Mouse (Mus musculus) intestine, embryonic 15.5 days (tissue): ENCODE results near the gene Tceal1. TPM values are rescaled to one million over a fixed set of nuclear protein-coding genes. Genes with fewer than 3 reads are reported as not detected.
"Not testable (repeated sequence)": the region's sequence is repeated elsewhere in the genome, so short reads cannot be mapped to it uniquely, and the experiment has no call there.

Source experiments
- ATAC-seq: fragments of 200-750 bp; cut with Nextera tagmentation; 2 replicates; pipeline ENCODE4 v1.8.0; 2017; ENCODE audit warnings: moderate TSS enrichment, moderate library complexity
- H3K27ac ChIP-seq: fragments of 300-500 bp; sonication (generic); 2 replicates; pipeline ENCODE4 v1.5.1; 2015; ENCODE audit warnings: mild to moderate bottlenecking, inconsistent platforms
- H3K27me3 ChIP-seq: fragments of 300-500 bp; sonication (generic); replicated peaks from 2 replicates; pipeline ENCODE4 v1.6.1; 2015; ENCODE audit warnings: inconsistent platforms
- H3K36me3 ChIP-seq: fragments of 300-500 bp; sonication (generic); 2 replicates; pipeline ENCODE4 v1.6.1; 2015; ENCODE audit warnings: inconsistent platforms
- H3K4me1 ChIP-seq: fragments of 300-500 bp; sonication (generic); replicated peaks from 2 replicates; pipeline ENCODE4 v1.6.1; 2015; ENCODE audit warnings: inconsistent platforms
- H3K4me2 ChIP-seq: fragments of 300-500 bp; sonication (generic); replicated peaks from 2 replicates; pipeline ENCODE4 v1.6.1; 2015; ENCODE audit warnings: mild to moderate bottlenecking, inconsistent platforms
- H3K4me3 ChIP-seq: fragments of 300-500 bp; sonication (generic); replicated peaks from 2 replicates; pipeline ENCODE4 v1.5.1; 2015; ENCODE audit warnings: inconsistent platforms
- H3K9ac ChIP-seq: fragments of 300-500 bp; sonication (generic); 2 replicates; pipeline ENCODE4 v1.6.1; 2015; ENCODE audit warnings: inconsistent platforms
- H3K9me3 ChIP-seq: fragments of 300-500 bp; sonication (generic); 2 replicates; pipeline ENCODE4 v1.6.1; 2016; ENCODE audit warnings: inconsistent platforms
- WGBS: fragments of 180-500 bp; shearing (Covaris S2); methylation state at CpG from one replicate; pipeline ENCODE4 v1.1.7; 2015; 5-methylcytosine and 5-hydroxymethylcytosine counted together
- polyA plus RNA-seq: library from polyadenylated mRNA; unstranded; fragments of >200 nt; fragmentation: Nextera tagmentation; extraction: Ambion mirVana; gene quantifications from 2 replicates; pipeline ENCODE4 v1.2.1, GENCODE M21; 2015

Tceal1 gene
- polyA plus RNA-seq, result 6.0 and 7.8 TPM in 2 replicates

DNA sequence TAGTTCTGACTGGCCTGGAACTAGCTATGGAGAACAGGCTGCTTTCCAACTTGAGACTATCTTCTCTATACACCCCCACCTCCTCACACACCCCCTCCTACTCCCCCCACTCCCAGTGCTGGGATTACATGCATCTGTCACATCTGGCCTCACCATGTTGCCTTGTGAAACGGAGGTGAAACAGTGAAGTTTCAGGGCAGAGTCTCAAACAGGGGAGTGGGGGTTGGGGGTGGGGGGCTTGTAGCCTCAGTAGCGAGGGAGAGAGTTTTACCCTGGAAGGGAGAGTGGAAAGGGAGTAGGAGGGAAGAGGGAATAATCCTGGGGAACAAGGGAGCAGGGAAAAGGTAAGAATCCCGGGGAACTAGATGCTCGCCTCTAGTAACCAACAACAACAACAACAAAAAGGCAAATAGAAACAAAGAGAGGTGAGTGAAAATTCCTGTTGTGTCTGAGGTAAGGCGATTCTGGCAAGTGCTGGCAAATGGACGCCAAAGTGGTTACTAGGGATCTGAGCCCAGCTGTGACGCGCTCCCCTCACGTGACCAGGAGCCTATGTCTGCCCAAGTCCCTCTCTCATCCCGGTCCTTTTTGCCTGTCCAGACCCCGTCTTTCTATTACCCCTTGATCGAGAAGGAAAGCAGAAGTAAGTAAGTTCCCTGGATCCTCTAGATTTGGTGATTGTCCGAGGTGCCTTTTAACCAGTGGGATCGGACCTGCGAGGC, at the start of gene Tceal1:
Tceal1 (plus strand) TSS at position 537 of the 722 bp plus-strand sequence.
- Histone ChIP-seq H3K27ac (peak within 1 kb of the TSS; percentile 51), H3K9ac (peak within 1 kb of the TSS; percentile 39), H3K36me3 (no peaks in the 10 kb centered on the region), H3K4me3 (peak within 1 kb of the TSS; percentile 45), H3K9me3 (no peaks in the 10 kb centered on the region), H3K4me1 (no peaks in the 10 kb centered on the region), H3K4me2 (peak within 1 kb of the TSS; percentile 56), H3K27me3 (no peaks in the 10 kb centered on the region)
- 27% methylated on average over 15 of the region's 15 CpGs for WGBS
- peak; percentile 95 for ATAC-seq

DNA sequence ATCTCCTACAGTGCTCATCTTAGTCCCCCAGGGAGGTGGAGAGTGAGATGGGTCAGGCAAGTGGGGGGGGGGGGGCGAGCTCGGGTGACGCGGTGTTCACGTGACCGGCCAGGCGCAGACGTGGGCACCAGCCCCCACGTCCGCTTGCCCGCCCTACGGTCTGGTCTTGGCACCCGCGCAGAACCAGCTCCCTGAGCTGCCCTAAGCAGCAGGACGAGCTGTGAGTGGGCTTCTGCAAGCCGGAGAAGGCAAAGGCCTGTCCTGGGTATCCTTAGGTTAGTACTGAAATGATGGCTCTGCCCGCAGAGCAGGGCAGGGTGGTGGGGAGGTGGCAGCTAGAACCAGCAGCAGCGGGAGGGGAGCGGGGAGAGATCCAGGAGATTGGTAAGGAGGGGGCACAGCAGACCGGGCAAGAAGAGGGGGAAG, 41.5 kb upstream of the Tceal1 start:
- H3K27me3 ChIP-seq, result no peaks in the 10 kb centered on the region
- H3K4me1 ChIP-seq, result no peaks in the 10 kb centered on the region
- peak overlapping the region; percentile 34 for H3K4me3 ChIP-seq
- WGBS, result 24% methylated on average over 18 of the region's 20 CpGs
- H3K9me3 ChIP-seq, result no peaks in the 10 kb centered on the region
- no peak overlapping the region for H3K27ac ChIP-seq
- ATAC-seq, result peak; percentile 47
- no peaks in the 10 kb centered on the region for H3K36me3 ChIP-seq
- peak overlapping the region; percentile 62 for H3K4me2 ChIP-seq
- H3K9ac ChIP-seq, result no peak overlapping the region

DNA sequence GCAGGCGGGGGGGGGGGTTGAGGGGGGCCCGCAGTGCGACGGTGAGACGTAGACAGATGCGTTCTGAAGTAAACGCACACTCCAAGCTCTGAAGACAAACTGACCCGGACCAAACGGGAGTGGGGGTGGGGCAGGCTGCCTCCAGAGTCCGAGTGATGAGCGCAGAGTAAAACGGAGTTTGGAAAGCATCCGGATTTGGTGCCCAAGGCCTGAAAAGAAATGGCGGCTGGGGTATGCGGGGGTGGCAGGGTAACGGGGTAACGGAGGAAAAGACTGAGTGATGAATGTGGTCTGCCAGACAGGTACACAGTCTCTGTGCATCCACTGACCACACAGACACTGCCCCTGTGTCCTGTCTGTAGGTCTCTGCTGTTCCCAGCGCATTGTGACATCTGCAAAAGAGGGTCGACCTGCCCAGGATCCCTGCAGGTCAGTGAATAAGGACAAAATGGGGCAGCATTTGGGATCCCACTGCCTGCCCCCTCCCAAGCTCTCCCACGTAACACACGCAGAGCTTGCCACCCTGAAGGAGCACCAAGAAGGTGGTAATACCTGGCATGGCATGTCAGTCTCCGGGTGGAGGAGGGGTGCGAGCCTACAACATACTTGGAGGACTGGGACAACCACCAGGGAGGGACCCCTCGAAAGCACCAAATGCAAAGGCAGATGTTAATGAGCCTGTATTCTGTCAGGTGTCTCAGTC, 40.9 kb upstream of the Tceal1 start:
- ATAC-seq, result peak; percentile 17; the same call in 1 of the 2 replicates
- not testable (repeated sequence) for H3K9ac ChIP-seq, H3K27ac ChIP-seq, H3K9me3 ChIP-seq, H3K4me1 ChIP-seq, H3K27me3 ChIP-seq, H3K36me3 ChIP-seq
- Histone ChIP-seq H3K4me2 (peak overlapping the region; percentile 62), H3K4me3 (peak overlapping the region; percentile 34)
- WGBS, result 24% methylated on average over 23 of the region's 24 CpGs

DNA sequence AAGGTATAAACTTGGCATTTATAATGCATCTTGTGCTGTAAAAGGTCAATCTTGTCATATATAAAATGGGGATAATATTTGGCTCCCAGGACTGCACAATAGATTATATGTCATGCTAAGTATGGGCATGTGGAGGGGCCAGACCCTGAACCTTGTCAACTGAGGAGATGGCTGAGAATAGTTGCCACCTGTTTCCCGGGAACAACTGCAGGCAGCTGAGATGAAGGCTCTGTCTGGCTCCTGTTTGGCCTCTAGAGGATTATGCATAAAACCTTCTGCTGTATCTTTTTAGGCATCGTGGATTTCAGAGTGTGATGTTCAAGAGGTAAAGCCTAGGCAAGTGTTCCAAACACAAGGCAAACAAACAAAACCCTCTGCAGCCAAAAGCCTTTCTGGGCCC, 39.0 kb upstream of the Tceal1 start:
- Histone ChIP-seq H3K9ac (no peak overlapping the region), H3K4me2 (no peak overlapping the region), H3K27ac (no peak overlapping the region), H3K4me3 (no peak overlapping the region), H3K36me3 (no peaks in the 10 kb centered on the region), H3K4me1 (no peaks in the 10 kb centered on the region), H3K27me3 (no peaks in the 10 kb centered on the region), H3K9me3 (no peaks in the 10 kb centered on the region)
- ATAC-seq, result no peak
- whole genome bisulfite sequencing, result 62% methylated on average over 2 of the region's 2 CpGs

DNA sequence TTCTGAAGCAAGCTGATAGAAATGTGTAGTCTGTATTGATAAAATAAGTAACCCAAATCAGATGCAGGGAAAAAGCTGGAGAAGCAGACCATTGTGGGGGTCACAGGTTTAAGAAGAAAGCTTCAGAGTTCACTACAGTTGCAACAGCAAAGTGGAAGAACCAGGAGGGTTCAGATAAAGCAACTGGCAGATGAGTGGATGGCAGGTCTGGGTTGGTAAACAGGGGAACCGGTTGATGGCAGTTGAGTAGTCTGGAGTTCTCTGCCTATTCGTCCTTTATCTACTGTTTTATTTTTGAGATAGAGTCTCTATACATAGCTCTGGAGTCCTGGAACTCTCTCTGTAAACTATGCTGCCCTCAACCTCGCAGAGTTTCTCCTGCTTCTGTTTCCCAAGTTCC, 26.8 kb upstream of the Tceal1 start:
- Histone ChIP-seq H3K9ac (no peak overlapping the region), H3K27ac (no peak overlapping the region), H3K36me3 (no peaks in the 10 kb centered on the region), H3K4me3 (no peak overlapping the region), H3K27me3 (no peaks in the 10 kb centered on the region), H3K4me1 (no peaks in the 10 kb centered on the region), H3K9me3 (no peaks in the 10 kb centered on the region), H3K4me2 (no peak overlapping the region)
- 59% methylated on average over 3 of the region's 3 CpGs for WGBS
- ATAC-seq, result no peak

DNA sequence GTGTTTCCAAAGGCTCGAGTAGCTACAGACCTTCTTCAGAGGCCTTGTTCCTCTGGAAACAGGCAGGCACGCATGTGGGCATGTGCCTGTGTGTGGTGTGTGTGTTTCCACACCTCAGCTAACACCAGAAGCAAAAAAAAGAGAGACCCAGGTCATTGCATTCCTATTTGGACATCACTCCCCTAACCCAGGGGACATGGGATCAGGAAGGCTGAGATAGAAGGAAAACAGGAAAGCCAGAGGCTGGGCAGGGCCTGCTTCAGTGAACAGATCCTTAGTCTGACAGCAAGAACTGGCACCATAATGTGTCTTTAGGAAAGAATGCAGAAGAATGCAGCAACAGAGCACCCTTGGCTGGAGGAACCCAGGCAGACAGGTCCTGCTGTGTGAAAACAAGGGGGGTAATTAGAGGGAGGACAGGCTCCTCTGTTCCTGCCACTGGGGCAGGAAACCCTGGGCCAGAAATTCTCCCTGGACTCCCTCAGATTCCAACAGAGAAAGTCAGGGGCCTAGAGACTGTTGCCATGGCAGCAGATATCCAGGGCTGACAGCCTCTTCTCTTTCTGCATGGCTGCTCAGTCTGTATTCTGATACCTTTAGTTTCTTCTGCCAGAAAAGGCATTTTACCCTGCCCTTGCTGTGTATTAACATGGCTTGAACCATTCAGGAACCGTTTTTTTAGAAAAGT, 16.0 kb upstream of the Tceal1 start:
- H3K9me3 ChIP-seq, ATAC-seq, H3K4me1 ChIP-seq, H3K36me3 ChIP-seq, H3K27ac ChIP-seq, H3K27me3 ChIP-seq, H3K9ac ChIP-seq, H3K4me3 ChIP-seq, H3K4me2 ChIP-seq: not testable (repeated sequence)
- WGBS, result 55% methylated on average over 3 of the region's 3 CpGs

DNA sequence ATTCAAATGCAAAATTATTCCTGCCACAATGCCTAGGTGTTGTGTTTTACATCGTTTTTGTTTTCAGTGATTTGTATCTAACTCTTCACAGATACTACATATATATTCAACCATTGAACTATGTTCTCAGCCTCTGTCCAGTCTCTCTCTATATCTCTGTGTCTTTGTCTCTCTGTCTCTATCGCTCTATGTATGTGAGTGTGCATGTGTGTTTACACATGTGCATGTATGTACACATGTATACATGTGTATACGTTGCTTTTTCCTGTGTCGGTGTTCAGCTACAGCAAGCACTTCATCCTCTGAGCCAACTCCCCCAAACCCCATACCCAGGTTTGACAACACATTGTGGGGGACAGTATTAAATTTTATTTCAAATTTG, 15.5 kb upstream of the Tceal1 start:
- Histone ChIP-seq H3K36me3 (no peaks in the 10 kb centered on the region), H3K4me1 (no peaks in the 10 kb centered on the region), H3K9ac (no peak overlapping the region), H3K9me3 (no peaks in the 10 kb centered on the region), H3K27ac (no peak overlapping the region), H3K27me3 (no peaks in the 10 kb centered on the region), H3K4me2 (no peak overlapping the region), H3K4me3 (no peak overlapping the region)
- WGBS, result 88% methylated on average over 4 of the region's 4 CpGs
- ATAC-seq, result no peak

DNA sequence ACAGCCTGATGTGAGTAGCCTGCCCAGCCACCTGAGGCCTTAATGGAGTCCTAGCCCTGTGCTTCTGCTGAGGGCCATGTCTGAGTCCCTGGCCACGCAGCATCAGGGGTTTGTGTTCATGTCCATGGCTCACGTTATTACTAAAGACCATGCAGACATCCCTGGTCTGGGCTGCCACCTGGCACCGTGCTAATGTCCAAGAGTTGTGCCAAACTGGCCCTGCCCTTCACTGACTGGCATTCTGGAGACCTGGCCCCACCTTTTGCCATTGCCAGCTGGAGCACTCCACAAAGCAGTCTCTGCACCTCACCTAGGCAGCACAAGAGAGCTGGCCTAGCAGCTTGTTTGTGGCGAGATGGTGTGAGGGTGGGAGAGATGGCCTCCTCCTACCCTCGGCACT, 14.6 kb upstream of the Tceal1 start:
- 86% methylated on average over 5 of the region's 5 CpGs for WGBS
- ATAC-seq, result no peak
- no peak overlapping the region for H3K4me2 ChIP-seq
- no peaks in the 10 kb centered on the region for H3K4me1 ChIP-seq
- H3K27me3 ChIP-seq, result no peaks in the 10 kb centered on the region
- no peak overlapping the region for H3K4me3 ChIP-seq
- H3K36me3 ChIP-seq, result no peaks in the 10 kb centered on the region
- H3K9me3 ChIP-seq, result no peaks in the 10 kb centered on the region
- H3K9ac ChIP-seq, result no peak overlapping the region
- H3K27ac ChIP-seq, result no peak overlapping the region

DNA sequence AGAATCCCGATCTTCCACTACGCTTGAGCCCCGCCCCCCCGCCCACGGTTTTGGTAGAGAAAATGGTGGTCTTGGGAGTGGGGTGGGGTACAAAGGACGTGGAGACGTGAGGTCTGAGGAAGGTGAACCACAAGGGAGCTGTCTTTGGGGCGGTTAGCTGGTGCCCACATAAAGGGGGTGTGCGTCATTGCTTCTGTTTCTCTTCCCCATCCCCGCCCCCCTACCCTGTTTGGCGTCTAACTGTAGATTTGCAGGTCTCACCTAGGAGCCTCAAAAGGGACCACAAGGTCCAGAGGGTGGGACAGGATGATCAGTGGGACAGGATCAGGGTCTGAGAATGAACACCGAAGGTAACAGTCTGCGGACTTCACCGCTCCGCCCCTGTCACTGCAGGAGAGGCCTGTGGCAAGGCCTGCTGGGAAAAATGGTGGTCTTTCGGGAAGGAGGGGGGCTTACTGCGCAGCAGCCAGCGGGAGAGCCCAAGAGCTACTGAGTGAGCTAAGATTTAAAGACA, 443 bp downstream of the Tceal1 start:
- Histone ChIP-seq H3K4me2 (peak overlapping the region; percentile 56), H3K4me3 (peak overlapping the region; percentile 45), H3K9me3 (no peaks in the 10 kb centered on the region), H3K9ac (peak overlapping the region; percentile 39), H3K27ac (peak overlapping the region; percentile 51), H3K36me3 (no peaks in the 10 kb centered on the region), H3K27me3 (no peaks in the 10 kb centered on the region), H3K4me1 (no peaks in the 10 kb centered on the region)
- peak; percentile 85 for ATAC-seq
- 11% methylated on average over 16 of the region's 18 CpGs for WGBS

DNA sequence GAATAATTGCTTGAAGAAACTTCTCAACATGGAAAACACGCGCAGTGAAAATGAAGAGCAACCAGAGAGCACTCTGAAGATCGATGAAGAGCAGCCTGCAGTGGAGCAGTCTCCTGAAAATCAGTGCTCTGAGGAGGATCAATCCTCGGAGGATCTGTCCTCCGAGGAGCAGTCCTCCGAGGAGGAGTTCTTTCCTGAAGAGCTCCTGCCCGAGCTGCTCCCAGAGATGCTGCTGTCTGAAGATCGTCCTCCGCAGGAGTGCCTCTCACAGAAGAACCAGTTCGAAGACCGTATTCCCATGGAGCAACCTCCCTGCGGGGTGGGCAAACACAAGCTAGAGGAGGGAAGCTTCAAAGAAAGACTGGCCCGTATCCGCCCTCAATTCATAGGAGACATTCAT, 1.0 kb downstream of the Tceal1 start:
- peak overlapping the region; percentile 45 for H3K4me3 ChIP-seq
- no peaks in the 10 kb centered on the region for H3K9me3 ChIP-seq
- WGBS, result 29% methylated on average over 14 of the region's 14 CpGs
- peak overlapping the region; percentile 51; the same call in 1 of the 2 replicates for H3K27ac ChIP-seq
- H3K27me3 ChIP-seq, result no peaks in the 10 kb centered on the region
- ATAC-seq, result peak; percentile 28; the same call in 1 of the 2 replicates
- peak overlapping the region; percentile 56 for H3K4me2 ChIP-seq
- no peaks in the 10 kb centered on the region for H3K36me3 ChIP-seq
- H3K4me1 ChIP-seq, result no peaks in the 10 kb centered on the region
- peak overlapping the region; percentile 39; the same call in 1 of the 2 replicates for H3K9ac ChIP-seq

DNA sequence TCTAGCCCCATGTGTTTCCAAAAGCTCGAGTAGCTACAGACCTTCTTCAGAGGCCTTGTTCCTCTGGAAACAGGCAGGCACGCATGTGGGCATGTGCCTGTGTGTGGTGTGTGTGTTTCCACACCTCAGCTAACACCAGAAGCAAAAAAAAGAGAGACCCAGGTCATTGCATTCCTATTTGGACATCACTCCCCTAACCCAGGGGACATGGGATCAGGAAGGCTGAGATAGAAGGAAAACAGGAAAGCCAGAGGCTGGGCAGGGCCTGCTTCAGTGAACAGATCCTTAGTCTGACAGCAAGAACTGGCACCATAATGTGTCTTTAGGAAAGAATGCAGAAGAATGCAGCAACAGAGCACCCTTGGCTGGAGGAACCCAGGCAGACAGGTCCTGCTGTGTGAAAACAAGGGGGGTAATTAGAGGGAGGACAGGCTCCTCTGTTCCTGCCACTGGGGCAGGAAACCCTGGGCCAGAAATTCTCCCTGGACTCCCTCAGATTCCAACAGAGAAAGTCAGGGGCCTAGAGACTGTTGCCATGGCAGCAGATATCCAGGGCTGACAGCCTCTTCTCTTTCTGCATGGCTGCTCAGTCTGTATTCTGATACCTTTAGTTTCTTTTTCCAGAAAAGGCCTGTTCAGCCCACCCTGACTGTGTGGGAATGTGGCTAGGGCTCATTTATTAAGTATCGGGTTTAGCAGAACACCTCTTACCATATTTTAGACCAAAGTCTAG, 7.1 kb downstream of the Tceal1 start:
- H3K27ac ChIP-seq, result not testable (repeated sequence)
- 67% methylated on average over 3 of the region's 3 CpGs for WGBS

DNA sequence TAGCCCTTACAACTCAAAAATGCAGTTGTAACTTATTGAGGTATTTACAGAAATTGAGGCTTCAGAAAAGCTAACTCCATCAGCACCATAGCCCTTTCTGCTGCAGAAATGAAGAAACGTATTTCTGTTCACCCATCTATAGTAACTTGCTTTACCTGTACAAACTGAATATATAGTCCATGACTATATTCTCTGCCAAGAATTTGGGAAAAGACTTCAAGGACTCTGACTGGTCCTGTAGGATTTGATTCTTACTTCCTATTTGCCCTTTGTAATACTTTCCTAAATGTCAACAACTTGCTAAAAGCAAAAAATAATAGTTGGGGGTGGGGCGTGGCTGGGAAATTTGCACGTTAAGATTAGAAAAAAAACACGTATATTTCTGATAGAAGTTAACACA, 24.2 kb downstream of the Tceal1 start:
- H3K9ac ChIP-seq, result no peak overlapping the region
- H3K4me1 ChIP-seq, result no peaks in the 10 kb centered on the region
- no peak overlapping the region for H3K4me2 ChIP-seq
- no peaks in the 10 kb centered on the region for H3K9me3 ChIP-seq
- H3K4me3 ChIP-seq, result no peak overlapping the region
- WGBS, result 85% methylated on average over 4 of the region's 4 CpGs
- H3K27ac ChIP-seq, result no peak overlapping the region
- no peaks in the 10 kb centered on the region for H3K27me3 ChIP-seq
- H3K36me3 ChIP-seq, result no peaks in the 10 kb centered on the region
- no peak for ATAC-seq

More for the DNA sequence above, 7.1 kb downstream of the Tceal1 start:
- not testable (repeated sequence) for H3K27me3 ChIP-seq, H3K4me1 ChIP-seq, H3K36me3 ChIP-seq, H3K4me3 ChIP-seq, ATAC-seq, H3K4me2 ChIP-seq, H3K9me3 ChIP-seq, H3K9ac ChIP-seq
